Mouse (Mus musculus): ENCODE measurements around the gene Med28.
A peak's percentile ranks its signal among the peaks of the same experiment; 100 is the strongest.

Med28 gene

DNA sequence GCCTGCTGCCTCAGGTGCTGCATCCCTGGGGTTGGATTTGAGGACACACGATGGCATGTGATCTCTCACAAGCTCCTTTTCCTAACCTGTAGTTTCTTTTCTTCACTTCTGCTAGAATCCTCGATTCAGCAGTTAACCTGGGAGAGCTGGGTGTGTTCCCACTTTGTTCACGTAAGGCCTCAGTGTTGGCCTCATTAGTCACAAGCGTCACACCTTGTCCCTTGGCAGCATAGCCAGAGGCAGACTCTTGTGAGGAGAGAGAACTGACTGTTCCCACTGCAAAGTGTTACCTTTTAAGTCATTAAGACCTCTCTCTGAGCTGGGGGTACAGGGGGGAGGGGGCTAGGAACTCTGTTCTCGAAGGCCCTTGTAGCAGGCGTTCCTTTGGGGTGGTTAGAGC lies 7.1 kb upstream of the Med28 start:
- no peak for DNase-seq (ENCODE audit: low spot score in 2 of 2)

DNA sequence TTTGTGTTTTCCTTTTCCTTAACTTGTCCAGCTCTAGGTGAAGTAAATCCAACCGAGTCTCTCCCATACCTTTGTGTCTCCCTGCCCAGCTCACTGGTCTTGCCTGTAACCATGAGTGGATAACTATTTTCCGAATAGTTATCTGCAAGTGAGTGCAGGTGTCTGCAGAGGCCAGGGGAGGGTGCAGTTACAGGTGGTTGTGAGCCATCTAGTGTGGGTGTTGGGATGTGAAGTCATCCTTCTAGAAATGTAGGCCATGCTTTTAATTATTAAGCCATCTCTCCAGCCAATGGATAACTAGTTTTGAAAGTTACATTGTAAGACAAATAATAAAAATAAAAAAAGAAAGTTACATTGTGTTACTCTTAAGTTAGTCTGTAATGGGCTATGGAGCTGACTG lies 6.5 kb upstream of the Med28 start:
- no peak for DNase-seq (ENCODE audit: low spot score in 2 of 2)

DNA sequence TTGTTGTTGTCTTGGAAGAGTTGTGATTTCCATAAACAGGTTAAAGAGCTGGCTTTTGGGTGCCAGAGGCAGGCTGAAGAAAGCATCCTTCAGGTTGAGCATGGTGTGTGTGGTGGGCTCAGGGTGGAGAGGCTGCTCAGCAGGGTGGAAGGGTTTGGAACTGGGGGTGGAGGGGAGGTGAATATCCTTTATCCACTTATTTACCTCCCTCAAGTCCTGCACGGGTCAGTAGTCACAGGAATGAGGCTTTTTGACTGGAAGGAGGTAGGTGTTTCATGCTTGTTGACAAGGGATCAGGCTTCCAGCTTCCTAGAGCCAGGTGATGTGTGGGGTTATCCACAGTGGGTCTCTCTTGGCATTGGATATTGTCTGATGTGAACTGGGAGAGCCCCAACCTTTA lies 5.4 kb upstream of the Med28 start:
- no peak for DNase-seq (ENCODE audit: low spot score in 2 of 2)

DNA sequence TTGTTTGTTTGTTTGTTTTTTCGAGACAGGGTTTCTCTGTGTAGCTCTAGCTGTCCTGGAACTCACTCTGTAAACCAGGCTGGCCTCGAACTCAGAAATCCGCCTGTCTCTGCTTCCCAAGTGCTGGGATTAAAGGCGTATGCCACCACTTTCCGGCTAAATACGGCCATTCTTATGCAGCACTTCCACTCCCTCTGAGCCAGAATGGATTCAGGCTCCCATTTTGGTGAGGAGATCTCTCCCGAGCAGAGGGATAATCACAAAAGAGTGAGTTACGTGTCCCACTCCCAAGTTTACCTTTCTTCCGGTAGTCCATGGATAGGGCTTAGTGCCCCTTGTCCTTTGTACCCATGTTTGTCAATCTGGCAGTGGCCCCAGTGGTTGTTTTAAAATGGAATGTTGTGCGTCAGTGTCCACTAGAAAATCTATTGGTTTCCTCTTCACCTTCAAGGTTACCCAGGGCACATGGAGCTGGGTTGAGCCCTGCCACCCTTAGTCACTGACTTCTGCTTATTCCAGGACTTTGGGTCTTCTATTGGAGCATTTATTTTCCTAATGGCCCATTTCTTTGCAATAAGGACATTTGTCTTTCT lies 4.8 kb upstream of the Med28 start:
- no peak for DNase-seq (ENCODE audit: low spot score in 2 of 2)

DNA sequence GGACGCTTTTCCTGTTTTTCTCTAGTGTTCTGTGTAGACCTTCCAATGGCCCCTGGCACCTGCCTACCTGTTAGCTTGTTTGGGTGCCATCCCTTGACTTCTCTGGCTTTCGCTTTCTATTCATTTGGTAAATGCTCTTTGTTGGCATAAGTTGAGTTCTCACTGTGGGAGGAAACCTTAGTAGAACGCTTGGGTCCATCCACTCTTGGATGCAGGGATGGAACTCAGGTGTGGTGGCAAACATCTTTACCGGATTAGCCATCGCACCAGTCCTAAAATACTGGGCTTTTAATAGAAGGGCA lies 731 bp downstream of the Med28 start:
- DNase-seq (ENCODE audit: low spot score in 2 of 2), result no peak

DNA sequence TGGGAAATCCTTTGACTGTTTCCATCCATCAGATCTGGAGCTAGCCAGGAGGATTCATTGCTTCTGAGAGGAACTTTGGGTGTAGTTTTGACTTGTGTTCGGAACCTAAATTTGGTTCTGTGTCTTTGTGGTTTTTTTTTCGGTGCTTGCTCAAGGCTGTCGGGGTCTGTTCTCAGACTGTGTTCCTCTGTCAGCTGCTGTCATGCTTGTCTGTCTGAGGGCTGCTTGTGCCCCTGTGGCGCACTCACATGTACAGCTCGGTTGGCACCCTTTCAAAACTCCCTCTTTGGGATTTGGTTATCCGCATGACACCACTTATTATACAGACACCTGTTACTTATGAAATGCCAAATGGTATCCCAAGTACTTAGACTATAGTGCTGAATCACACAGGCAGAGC lies 1.6 kb downstream of the Med28 start:
- no peak for DNase-seq (ENCODE audit: low spot score in 2 of 2)

DNA sequence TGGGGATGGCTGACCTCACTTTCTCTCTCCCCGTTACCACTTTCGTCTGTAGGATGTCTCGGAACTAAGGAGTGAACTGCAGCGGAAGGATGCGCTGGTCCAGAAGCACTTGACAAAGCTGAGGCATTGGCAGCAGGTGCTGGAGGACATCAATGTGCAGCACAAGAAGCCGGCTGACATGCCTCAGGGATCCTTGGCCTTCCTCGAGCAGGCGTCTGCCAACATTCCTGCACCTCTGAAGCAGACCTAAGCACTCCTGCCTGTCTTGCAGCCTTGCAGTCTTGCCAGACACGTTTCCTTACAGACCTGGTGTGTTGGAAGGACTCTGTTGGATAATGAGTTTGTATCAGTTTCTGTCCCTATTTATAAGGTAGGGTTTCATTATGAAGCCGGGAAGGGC lies 5.1 kb downstream of the Med28 start:
- no peak for DNase-seq (ENCODE audit: low spot score in 2 of 2)

DNA sequence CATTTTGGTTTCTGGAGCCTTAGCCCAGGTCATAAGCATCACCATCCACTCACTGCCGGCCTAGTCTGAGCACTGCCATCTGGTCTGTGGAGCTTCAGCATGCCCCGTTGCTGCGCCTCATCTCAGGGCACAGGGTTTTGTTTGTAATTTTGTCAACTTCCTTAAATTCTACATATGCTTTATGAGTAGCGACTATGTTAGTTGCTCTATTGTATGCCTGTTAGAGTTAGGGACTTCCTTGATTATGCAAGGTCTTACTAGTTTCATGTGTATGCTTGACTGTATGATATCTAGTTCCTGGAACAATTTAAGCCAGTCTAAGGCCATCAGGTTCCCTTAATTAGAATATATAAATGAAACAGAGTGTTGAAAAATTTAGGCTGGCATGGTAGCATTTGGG lies 6.3 kb downstream of the Med28 start:
- no peak for DNase-seq (ENCODE audit: low spot score in 2 of 2)

DNA sequence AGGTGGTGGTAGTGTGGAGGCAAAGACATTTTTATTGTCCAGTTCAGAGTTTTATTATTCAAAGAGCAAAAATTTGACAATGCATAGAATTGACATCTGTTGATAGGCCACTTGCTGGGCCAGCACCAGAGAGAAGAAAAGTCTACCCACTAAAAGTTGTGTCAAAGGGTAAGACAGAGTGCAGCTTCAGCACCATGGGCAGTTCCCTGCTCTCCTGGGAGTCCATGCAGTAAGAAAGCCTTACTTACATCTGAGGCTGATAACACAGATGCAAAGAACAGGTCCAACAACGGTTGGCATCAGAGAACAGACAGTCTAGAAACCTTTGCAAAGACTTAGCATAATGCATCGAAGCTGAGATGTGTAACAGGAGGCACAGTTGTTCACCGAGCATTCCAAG lies 9.7 kb downstream of the Med28 start:
- DNase-seq (ENCODE audit: low spot score in 2 of 2), result no peak

DNA sequence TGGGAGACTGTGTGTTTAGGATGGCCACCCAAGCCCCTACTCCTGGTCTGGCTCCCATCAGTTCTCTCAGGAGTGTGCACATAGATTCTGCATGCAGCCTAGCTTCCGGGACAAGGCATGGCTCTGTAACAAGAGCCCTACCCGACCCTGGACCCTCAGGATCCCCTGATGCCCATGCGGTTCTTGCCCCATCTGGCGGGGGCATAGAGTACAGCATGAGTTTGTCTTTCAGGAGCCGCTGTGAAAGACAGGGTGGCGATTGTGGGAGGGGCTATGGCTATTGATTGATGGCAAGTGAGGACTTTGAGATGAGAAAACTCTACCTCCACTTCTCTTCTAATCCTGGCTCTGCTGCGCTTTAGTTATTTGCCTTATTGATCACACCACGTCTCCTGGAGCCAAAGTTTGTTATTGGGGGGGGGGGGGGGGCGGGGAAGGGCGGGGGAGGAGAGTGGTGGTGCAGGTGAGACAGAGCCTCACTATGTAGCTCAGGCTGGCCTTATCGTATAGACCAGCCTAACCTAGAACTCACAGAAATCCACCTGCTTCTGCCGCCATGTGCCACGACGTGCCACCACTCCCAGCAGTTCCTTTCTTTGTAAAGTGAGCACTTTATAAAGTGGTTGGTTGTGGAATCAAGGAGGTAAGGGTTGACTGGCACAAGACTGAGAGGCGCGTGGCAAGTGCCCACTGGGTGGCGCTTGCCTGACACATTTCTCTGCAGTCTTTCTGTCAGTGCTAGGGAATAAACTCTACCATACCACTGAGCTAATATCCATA lies 14.5 kb downstream of the Med28 start:
- peak; percentile 43 to 65 for DNase-seq (ENCODE audit: low spot score in 2 of 2)

DNA sequence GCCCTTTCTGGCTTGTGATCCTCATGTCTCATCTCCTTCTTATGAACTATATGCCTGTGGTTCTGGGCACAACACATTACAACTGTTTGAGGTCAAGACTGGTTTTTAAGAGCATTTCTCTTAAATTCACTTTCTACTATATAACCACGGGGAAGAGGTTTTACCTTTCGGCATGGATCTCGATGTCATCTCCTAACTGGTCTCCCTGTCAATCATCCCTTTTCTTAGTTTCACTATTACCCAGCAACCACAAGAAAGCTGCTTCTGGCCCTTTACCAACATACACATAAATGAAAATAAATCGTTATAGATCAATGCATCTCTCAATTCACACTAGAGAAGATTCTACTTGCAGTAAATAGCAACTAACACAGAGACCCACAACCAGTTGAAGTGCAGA lies 15.1 kb downstream of the Med28 start:
- DNase-seq (ENCODE audit: low spot score in 2 of 2), result no peak

DNA sequence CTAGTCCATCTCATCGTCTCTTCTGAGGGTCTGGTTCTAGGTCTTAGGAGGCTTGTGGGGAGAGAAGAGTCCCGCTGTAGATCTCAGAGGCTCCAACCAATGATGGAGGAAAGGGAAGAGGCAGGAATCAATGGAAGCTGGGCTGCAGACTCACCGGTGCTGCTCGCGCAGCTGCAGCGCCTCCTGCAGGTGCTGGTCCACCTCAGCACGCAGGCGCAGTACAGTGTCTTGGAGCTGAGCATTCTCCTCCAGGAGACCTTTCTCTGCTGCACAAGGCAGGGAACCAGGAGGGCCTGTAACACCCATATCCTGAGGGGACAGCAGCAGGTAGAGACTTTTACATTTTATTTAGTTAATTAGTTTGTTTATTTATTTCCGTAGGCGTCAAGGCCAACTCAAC lies 19.5 kb downstream of the Med28 start:
- DNase-seq (ENCODE audit: low spot score in 2 of 2), result no peak

DNA sequence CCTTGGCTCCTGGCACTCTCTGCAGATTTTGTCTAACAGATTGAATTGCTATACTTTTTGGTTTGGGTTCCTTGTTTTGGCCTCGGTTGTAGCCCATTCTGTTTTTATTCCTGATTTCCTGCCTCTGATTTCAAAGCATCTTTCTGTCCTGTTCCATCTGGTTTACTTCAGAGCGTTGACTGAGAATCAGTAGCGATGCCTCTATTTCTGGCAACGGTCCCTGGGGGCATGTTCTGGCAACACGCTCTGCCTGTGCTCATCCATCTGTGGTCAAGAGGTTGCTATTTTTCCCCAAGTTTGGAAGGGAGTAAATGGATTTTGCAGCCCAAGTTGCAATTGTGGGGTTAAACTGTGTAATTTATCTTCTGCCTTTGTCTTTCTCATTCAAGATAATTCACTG lies 23.3 kb downstream of the Med28 start:
- peak in 1 of 2 experiments; percentile 48 for DNase-seq (ENCODE audit: low spot score in 2 of 2)

DNA sequence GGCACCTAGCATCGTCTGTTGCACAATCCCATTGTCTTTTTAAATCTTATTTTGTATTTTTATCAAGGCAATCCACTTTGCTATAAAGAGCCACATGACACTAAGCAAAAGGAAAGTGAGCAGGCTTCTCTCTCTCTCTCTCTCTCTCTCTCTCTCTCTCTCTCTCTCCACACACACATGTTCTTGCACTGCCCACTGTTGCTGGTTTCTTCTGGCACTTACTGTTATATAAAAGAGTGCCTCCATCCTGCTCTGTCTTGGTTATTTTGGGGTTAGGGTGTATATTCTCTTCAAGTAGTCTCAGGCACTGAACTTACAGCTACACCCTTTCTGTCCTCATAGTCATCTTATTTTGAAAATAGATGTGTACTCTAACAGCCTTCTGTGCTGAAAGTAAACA lies 29.6 kb downstream of the Med28 start:
- DNase-seq (ENCODE audit: low spot score in 2 of 2), result no peak

DNA sequence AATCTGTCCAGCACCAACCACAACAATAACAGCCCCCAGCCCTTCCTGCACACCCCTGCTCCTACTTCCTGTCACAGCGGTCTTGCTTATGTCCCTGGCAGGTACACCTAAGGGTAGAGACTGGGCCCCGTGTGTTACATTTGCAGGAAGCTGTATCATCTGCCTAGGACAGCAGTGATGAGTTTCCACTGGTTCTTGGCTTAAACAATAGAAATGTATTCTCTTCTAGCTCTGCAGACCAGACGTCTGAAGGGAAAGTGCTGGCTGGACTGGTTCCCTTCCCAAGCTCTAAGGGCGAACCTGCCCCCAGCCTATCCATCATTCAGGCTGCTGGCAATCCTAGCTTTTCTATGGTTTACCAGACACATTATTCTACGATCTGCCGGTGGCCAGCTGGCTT lies 44.0 kb downstream of the Med28 start:
- no peak for DNase-seq (ENCODE audit: low spot score in 2 of 2)

DNA sequence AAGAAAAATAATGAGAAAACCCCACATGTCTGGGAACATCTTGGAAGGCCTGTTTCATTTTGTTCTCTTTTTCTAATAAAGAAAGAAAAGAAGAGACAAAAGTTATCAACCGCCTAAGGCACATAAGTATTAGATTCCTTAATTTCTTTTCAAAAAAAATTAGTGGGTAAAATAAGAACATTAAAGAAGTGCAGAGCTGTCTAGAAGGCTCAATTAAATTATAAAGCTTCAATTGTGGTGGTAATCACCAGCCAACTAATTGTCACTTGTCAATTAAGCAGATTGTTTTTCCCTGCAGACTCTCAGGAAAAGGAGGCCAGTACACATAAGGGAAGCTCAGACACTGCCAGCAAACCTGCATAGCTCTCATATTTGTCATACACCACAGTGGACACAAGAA lies 45.8 kb downstream of the Med28 start:
- DNase-seq (ENCODE audit: low spot score in 2 of 2), result no peak

DNA sequence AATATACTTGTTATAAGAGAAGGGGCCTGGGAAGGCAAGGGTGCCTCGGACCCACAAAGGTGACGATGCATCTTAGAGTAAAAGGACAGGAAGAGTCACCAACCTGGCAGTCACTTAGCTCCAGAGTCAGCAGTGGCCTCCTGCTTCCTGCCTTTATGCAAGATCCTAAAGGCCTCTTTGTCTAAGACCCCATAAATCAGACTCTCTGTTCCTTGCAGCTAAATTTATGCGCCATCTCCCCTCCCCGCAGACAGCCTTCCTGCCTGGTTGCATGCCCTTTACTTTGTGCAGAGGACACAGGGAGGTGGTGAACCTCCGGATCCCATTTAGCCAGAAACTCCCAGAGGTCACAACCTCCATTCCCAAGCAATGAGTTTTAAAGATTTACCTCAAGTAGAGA lies 52.8 kb downstream of the Med28 start:
- DNase-seq (ENCODE audit: low spot score in 2 of 2), result no peak

DNA sequence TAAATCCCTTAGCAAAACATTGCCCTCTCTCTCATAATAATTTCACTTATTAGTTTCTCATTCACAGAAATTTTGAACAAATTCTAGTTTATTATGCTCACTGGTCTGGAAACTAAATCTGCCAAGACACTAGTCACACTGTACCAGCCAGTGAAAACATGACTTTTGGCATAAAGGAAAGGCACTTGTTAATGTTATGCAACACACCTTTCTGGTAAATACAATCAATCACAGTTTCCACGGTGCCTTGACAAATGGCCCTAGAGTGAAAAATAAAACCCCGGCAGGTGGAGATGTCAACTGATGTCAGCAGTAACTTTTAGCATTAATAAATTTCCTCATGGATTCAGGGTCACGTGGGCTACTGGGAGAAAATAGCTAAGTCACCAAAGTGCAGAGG lies 56.7 kb downstream of the Med28 start:
- DNase-seq (ENCODE audit: low spot score in 2 of 2), result no peak

DNA sequence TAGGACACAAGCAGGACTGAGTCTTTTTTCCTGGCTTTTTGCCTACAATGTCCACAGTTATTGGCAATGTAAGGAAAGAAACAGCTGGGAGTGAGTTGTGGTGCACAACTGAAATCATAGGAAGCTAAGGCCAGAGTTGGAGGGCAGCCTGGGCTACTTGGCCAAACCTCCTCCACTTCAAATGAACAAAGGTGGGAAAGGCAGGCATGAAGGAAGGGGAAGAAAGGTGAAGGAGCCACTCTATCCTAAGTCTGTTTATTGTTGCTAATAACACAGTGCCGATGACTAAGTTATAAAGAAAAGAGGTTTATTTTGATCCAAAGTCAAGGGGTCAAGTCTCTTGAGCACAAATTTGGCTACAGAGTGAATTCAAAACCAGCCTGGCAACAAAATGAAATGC lies 57.3 kb downstream of the Med28 start:
- DNase-seq (ENCODE audit: low spot score in 2 of 2), result no peak

All from cerebellum, postnatal 4 days (tissue).